Mouse (Mus musculus) embryonic fibroblast, embryonic 13.5 days (primary cell): ENCODE measurements around the gene Actl6b.

ENCODE experiments used
- CTCF ChIP-seq: IDR thresholded peaks from 2 replicates; pipeline ENCODE4 v1.5.1; 2011; ENCODE audit warnings: mild to moderate bottlenecking, control low read depth, low read length, moderate library complexity, borderline replicate concordance; ENCODE audit not compliant: insufficient read depth
- POLR2A ChIP-seq: IDR thresholded peaks from 2 replicates; pipeline ENCODE4 v1.6.1; 2011; ENCODE audit warnings: low read depth, mild to moderate bottlenecking, control low read depth, low read length, moderate library complexity

- TF ChIP-seq CTCF (no peak), POLR2A (no peak)
These were observed 37.2 kb downstream of the Actl6b start for GRCm38 (mm10) chr5:137590507-137590906.
